Mouse (Mus musculus) G1E (cell line): ENCODE results near the gene Sh3bp2.

Source experiments
- CTCF ChIP-seq: IDR thresholded peaks from 2 replicates; pipeline ENCODE4 v1.5.1; 2012; ENCODE audit warnings: low read depth, low read length, inconsistent platforms, mixed read lengths
- GATA1 ChIP-seq: IDR thresholded peaks from 2 replicates; pipeline ENCODE4 v1.6.1; 2012; ENCODE audit warnings: borderline replicate concordance, low read length, inconsistent platforms, mixed read lengths
- POLR2AphosphoS5 ChIP-seq: IDR thresholded peaks from 2 replicates; pipeline ENCODE4 v1.6.1; 2012; ENCODE audit warnings: low read depth, low read length, inconsistent platforms; ENCODE audit not compliant: insufficient replicate concordance
- TAL1 ChIP-seq: conservative IDR thresholded peaks from 2 replicates; pipeline ENCODE4 v1.6.1; 2012; ENCODE audit warnings: low read depth, low read length, inconsistent platforms, mixed read lengths

- no peak for TF ChIP-seq GATA1
- no peak for TF ChIP-seq CTCF
- no peak for TF ChIP-seq TAL1
- TF ChIP-seq POLR2AphosphoS5: no peak
Measured at GRCm38 (mm10) chr5:34574721-34575120, 49.1 kb downstream of the Sh3bp2 start.
